Mouse (Mus musculus) urinary bladder, postnatal 4 days (tissue): ENCODE measurements around the gene Slc35b2.

Experiments
- DNase-seq, 2 experiments: peaks; one replicate each; pipeline ENCODE4 v3.0.0; 2021 to 2022; ENCODE audit warnings: low spot score in 2 of 2

Gene Slc35b2

GRCm38 (mm10) chr17:45599446-45600242, 36.0 kb downstream of the Slc35b2 start, which contains the start of gene Slc29a1:
Gene Slc29a1, minus strand, starts transcription at chr17:45599606.
- DNase-seq, result peak in 1 of 2 experiments; percentile 62

GRCm38 (mm10) chr17:45600267-45600666, 36.6 kb downstream of the Slc35b2 start:
- DNase-seq, result no peak

GRCm38 (mm10) chr17:45601325-45601724, 37.7 kb downstream of the Slc35b2 start:
- no peak for DNase-seq

- no peak for DNase-seq
Measured at GRCm38 (mm10) chr17:45601877-45602304, 38.2 kb downstream of the Slc35b2 start, which contains the start of gene Mymx. Gene Mymx, minus strand, starts transcription at chr17:45602102.

GRCm38 (mm10) chr17:45602984-45603383, 39.3 kb downstream of the Slc35b2 start:
- no peak for DNase-seq

GRCm38 (mm10) chr17:45606992-45607879, 43.6 kb downstream of the Slc35b2 start:
- DNase-seq, result no peak

GRCm38 (mm10) chr17:45608396-45608795, 44.7 kb downstream of the Slc35b2 start:
- DNase-seq, result no peak

- DNase-seq, result no peak
Measured at GRCm38 (mm10) chr17:45610144-45610866, 46.6 kb downstream of the Slc35b2 start.

- DNase-seq, result no peak
Measured at GRCm38 (mm10) chr17:45612008-45612407, 48.3 kb downstream of the Slc35b2 start.

GRCm38 (mm10) chr17:45612921-45613320, 49.2 kb downstream of the Slc35b2 start:
- DNase-seq, result no peak

- no peak for DNase-seq
Measured at GRCm38 (mm10) chr17:45616046-45616650, 52.5 kb downstream of the Slc35b2 start.

GRCm38 (mm10) chr17:45616679-45617078, 53.0 kb downstream of the Slc35b2 start:
- DNase-seq, result no peak
